Comparison of ENCODE assay signal across 25 mouse cellular contexts in genomic region chr6:146602601-146603000, GRCm38 (mm10). TPM values are rescaled to one million over a fixed set of nuclear protein-coding genes. Genes with fewer than 3 reads are reported as not detected.
DNase-seq lines count a peak whose midpoint lies in the region; ATAC-seq lines count a peak whose summit lies in the region.
"Had no signal": no experiment of that assay in that cellular context is flagged by ENCODE, and none has a peak within 500 bp of the region (broad histone marks: within the 10 kb centered on the region; RNA-seq: fewer than 3 reads in every experiment).

No protein-coding gene starts in this region.

- no peaks in the 10 kb centered on the region for H3K27me3 ChIP-seq in intestine, embryonic 14.5 days (replicated peaks; ENCODE audit: control insufficient read depth, insufficient read depth, low read length)
- H3K27me3 ChIP-seq in intestine, embryonic 15.5 days (replicated peaks) = no peaks in the 10 kb centered on the region
- H3K27me3 ChIP-seq in hindbrain, embryonic 10.5 days (ENCODE audit: insufficient read depth, poor library complexity, severe bottlenecking) = no peaks in the 10 kb centered on the region
- H3K27me3 ChIP-seq: CH12.LX; embryonic facial prominence, embryonic 12.5 days; embryonic facial prominence, embryonic 15.5 days; forebrain, embryonic 12.5 days; forebrain, embryonic 15.5 days; hindbrain, embryonic 13.5 days; Patski had no signal

- ATAC-seq in intestine, embryonic 14.5 days (replicated peaks; ENCODE audit: low FRiP score, low TSS enrichment, low read depth) = no peak
- no peak for ATAC-seq in intestine, embryonic 15.5 days
- ATAC-seq: forebrain, embryonic 15.5 days; hindbrain, embryonic 16.5 days; intestine, postnatal 0 days; Patski had no signal

- WGBS in intestine, embryonic 14.5 days = 83% methylated on average over 4 of the region's 4 CpGs
- WGBS in intestine, embryonic 15.5 days = 81% methylated on average over 4 of the region's 4 CpGs
- 91% methylated on average over 4 of the region's 4 CpGs for WGBS in hindbrain, embryonic 10.5 days

- H3K9me3 ChIP-seq in intestine, embryonic 14.5 days (ENCODE audit: control insufficient read depth, low read length) = no peaks in the 10 kb centered on the region
- H3K9me3 ChIP-seq in intestine, embryonic 15.5 days = no peaks in the 10 kb centered on the region
- no peaks in the 10 kb centered on the region for H3K9me3 ChIP-seq in hindbrain, embryonic 10.5 days
- H3K9me3 ChIP-seq: embryonic facial prominence, embryonic 12.5 days; embryonic facial prominence, embryonic 15.5 days; forebrain, embryonic 12.5 days; forebrain, embryonic 15.5 days; G1E; heart, embryonic 10.5 days; hindbrain, embryonic 13.5 days had no signal

- H3K9ac ChIP-seq in intestine, embryonic 14.5 days (ENCODE audit: low read length) = no peak overlapping the region
- no peak overlapping the region for H3K9ac ChIP-seq in intestine, embryonic 15.5 days
- H3K9ac ChIP-seq: embryonic facial prominence, embryonic 12.5 days; embryonic facial prominence, embryonic 15.5 days; forebrain, embryonic 12.5 days; forebrain, embryonic 15.5 days; hindbrain, embryonic 13.5 days had no signal

- peak; percentile 35 for DNase-seq in intestine, embryonic 14.5 days (ENCODE audit: low spot score)
- peak; percentile 40 for DNase-seq in adrenal gland, adult 8-10 months
- peak; percentile 52 for DNase-seq in adrenal gland, postnatal 25 days
- DNase-seq in left cerebral cortex, adult 9 months (ENCODE audit: low spot score in 2 of 2) = no peak
- no peak for DNase-seq in cerebellum, postnatal 36 days
- no peak for DNase-seq in hindbrain, embryonic 10.5 days (ENCODE audit: low spot score)
- DNase-seq: B cell, adult 2 months; cerebellum, adult 18-20 months; cerebellum, adult 9-10 months; cerebellum, postnatal 14 days; gastrocnemius, postnatal 36 days; heart, adult 2 months; kidney, adult 2 months had no signal

- H3K4me3 ChIP-seq in intestine, embryonic 14.5 days (ENCODE audit: low read depth, low read length) = no peak overlapping the region
- H3K4me3 ChIP-seq in intestine, embryonic 15.5 days (replicated peaks) = no peak overlapping the region
- H3K4me3 ChIP-seq in hindbrain, embryonic 10.5 days = no peak overlapping the region
- H3K4me3 ChIP-seq: embryonic facial prominence, embryonic 12.5 days; embryonic facial prominence, embryonic 15.5 days; forebrain, embryonic 12.5 days; forebrain, embryonic 15.5 days; heart, adult 2 months; heart, embryonic 10.5 days; hindbrain, embryonic 13.5 days had no signal

- H3K4me1 ChIP-seq in intestine, embryonic 14.5 days (replicated peaks; ENCODE audit: control insufficient read depth, insufficient read depth, low read length) = no peaks in the 10 kb centered on the region
- H3K4me1 ChIP-seq in intestine, embryonic 15.5 days (replicated peaks) = no peaks in the 10 kb centered on the region
- no peaks in the 10 kb centered on the region for H3K4me1 ChIP-seq in hindbrain, embryonic 10.5 days (replicated peaks)
- H3K4me1 ChIP-seq: embryonic facial prominence, embryonic 12.5 days; embryonic facial prominence, embryonic 15.5 days; forebrain, embryonic 12.5 days; forebrain, embryonic 15.5 days; heart, embryonic 10.5 days; hindbrain, embryonic 13.5 days had no signal

- H3K36me3 ChIP-seq in intestine, embryonic 14.5 days (ENCODE audit: control insufficient read depth, insufficient read depth, low read length) = peaks cover 73% of the 10 kb centered on the region
- H3K36me3 ChIP-seq in intestine, embryonic 15.5 days = peaks cover 33% of the 10 kb centered on the region
- peaks cover 98% of the 10 kb centered on the region for H3K36me3 ChIP-seq in hindbrain, embryonic 10.5 days

- H3K4me2 ChIP-seq in intestine, embryonic 14.5 days (ENCODE audit: low read length) = no peak overlapping the region
- no peak overlapping the region for H3K4me2 ChIP-seq in intestine, embryonic 15.5 days (replicated peaks)
- H3K4me2 ChIP-seq: embryonic facial prominence, embryonic 12.5 days; embryonic facial prominence, embryonic 15.5 days; forebrain, embryonic 12.5 days; forebrain, embryonic 15.5 days; hindbrain, embryonic 13.5 days had no signal

- no peak overlapping the region for H3K27ac ChIP-seq in intestine, embryonic 14.5 days (ENCODE audit: low read depth)
- no peak overlapping the region for H3K27ac ChIP-seq in intestine, embryonic 15.5 days
- H3K27ac ChIP-seq in hindbrain, embryonic 10.5 days = no peak overlapping the region
- H3K27ac ChIP-seq: embryonic facial prominence, embryonic 12.5 days; embryonic facial prominence, embryonic 15.5 days; forebrain, embryonic 12.5 days; forebrain, embryonic 15.5 days; heart, adult 2 months; heart, embryonic 10.5 days; hindbrain, embryonic 13.5 days had no signal

RNA-seq across cellular contexts. Expression of gene Ints13, which starts 25.0 kb away (rescaled TPM):
- 55.5 and 56.3 TPM in 2 replicates for polyA plus RNA-seq in intestine, embryonic 14.5 days (2014; fragmentation: Nextera tagmentation; extraction: Ambion mirVana)
- 55.0 and 59.7 TPM in 2 replicates for polyA plus RNA-seq in intestine, embryonic 15.5 days (2015; fragmentation: Nextera tagmentation; extraction: Ambion mirVana)
- total RNA-seq in adrenal gland, adult 8-10 months (2022) = 10 to 100 TPM; 30.0 to 55.3 (median 40.2) TPM
- 35.3 and 44.5 TPM in 2 replicates for total RNA-seq in adrenal gland, postnatal 25 days (2021)
- 71.8 and 86.4 TPM in 2 replicates for polyA plus RNA-seq in hindbrain, embryonic 10.5 days (2016; fragmentation: Nextera tagmentation; extraction: Ambion mirVana)

RNA-seq across cellular contexts. Expression of gene Fgfr1op2, which starts 25.6 kb away (rescaled TPM):
- 87.7 and 94.1 TPM in 2 replicates for polyA plus RNA-seq in intestine, embryonic 14.5 days (2014; fragmentation: Nextera tagmentation; extraction: Ambion mirVana)
- 89.5 and 91.2 TPM in 2 replicates for polyA plus RNA-seq in intestine, embryonic 15.5 days (2015; fragmentation: Nextera tagmentation; extraction: Ambion mirVana)
- total RNA-seq in adrenal gland, adult 8-10 months (2022) = 100 to 1,000 TPM in 3 of 4 experiments, 10 to 100 TPM in 1; 96.5 to 112 (median 105) TPM
- 116 and 119 TPM in 2 replicates for total RNA-seq in adrenal gland, postnatal 25 days (2021)
- polyA plus RNA-seq in hindbrain, embryonic 10.5 days (2016; fragmentation: Nextera tagmentation; extraction: Ambion mirVana) = 68.2 and 78.5 TPM in 2 replicates

RNA-seq across cellular contexts. Expression of gene Med21, which starts 39.7 kb away (rescaled TPM):
- polyA plus RNA-seq in intestine, embryonic 14.5 days (2014; fragmentation: Nextera tagmentation; extraction: Ambion mirVana) = 119 and 124 TPM in 2 replicates
- polyA plus RNA-seq in intestine, embryonic 15.5 days (2015; fragmentation: Nextera tagmentation; extraction: Ambion mirVana) = 124 and 128 TPM in 2 replicates
- total RNA-seq in adrenal gland, adult 8-10 months (2022) = 10 to 100 TPM; 59.0 to 79.5 (median 69.0) TPM
- total RNA-seq in adrenal gland, postnatal 25 days (2021) = 70.3 and 72.0 TPM in 2 replicates
- polyA plus RNA-seq in hindbrain, embryonic 10.5 days (2016; fragmentation: Nextera tagmentation; extraction: Ambion mirVana) = 132 and 133 TPM in 2 replicates

RNA-seq across cellular contexts. Expression of gene Tm7sf3, which starts 40.0 kb away (rescaled TPM):
- polyA plus RNA-seq in intestine, embryonic 14.5 days (2014; fragmentation: Nextera tagmentation; extraction: Ambion mirVana) = 28.5 and 29.0 TPM in 2 replicates
- polyA plus RNA-seq in intestine, embryonic 15.5 days (2015; fragmentation: Nextera tagmentation; extraction: Ambion mirVana) = 28.2 and 32.5 TPM in 2 replicates
- total RNA-seq in adrenal gland, adult 8-10 months (2022) = 10 to 100 TPM; 46.1 to 69.9 (median 58.5) TPM
- 38.1 and 53.9 TPM in 2 replicates for total RNA-seq in adrenal gland, postnatal 25 days (2021)
- polyA plus RNA-seq in hindbrain, embryonic 10.5 days (2016; fragmentation: Nextera tagmentation; extraction: Ambion mirVana) = 23.0 and 25.7 TPM in 2 replicates

Comparison
In these comparisons a context has a peak if more than half of its experiments do, and no peak if none do; other contexts are left out.
1. DNase-seq: peak in intestine, embryonic 14.5 days (single experiment), adrenal gland, adult 8-10 months (single experiment) and adrenal gland, postnatal 25 days (single experiment); none in left cerebral cortex, adult 9 months (0 of 2), cerebellum, postnatal 36 days (0 of 2) and hindbrain, embryonic 10.5 days (single experiment).